Mouse (Mus musculus): ENCODE data around the gene Gm47955. TPM values are rescaled to one million over a fixed set of nuclear protein-coding genes. Genes with fewer than 3 reads are reported as not detected.
"Not testable (repeated sequence)": the region's sequence is repeated elsewhere in the genome, so short reads cannot be mapped to it uniquely, and the experiment has no call there.

Gene Gm47955
- total RNA-seq, 2 experiments from 2014 or later = not detected

DNA sequence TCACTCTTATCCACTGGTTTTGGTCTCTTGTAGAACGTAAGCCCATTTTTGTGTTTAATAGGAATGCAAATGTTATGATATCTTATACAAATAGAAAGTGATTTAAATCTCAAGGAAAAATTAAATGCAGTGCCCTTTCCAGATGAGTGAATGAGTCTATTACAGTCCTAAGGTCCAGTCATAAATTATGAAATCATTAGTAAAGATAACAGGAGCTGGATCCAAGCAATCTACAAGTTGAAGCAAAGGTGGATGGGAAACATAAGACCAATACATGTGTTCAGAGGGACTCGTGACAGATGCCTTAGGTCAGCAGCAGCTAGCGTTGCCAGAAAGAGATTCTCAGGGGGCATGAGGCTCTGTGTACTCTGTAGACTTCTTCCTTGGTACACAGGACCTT is 31.5 kb downstream of the Gm47955 start:
- no peak for ATAC-seq (replicated peaks; ENCODE audit: poor library complexity, severe bottlenecking)

DNA sequence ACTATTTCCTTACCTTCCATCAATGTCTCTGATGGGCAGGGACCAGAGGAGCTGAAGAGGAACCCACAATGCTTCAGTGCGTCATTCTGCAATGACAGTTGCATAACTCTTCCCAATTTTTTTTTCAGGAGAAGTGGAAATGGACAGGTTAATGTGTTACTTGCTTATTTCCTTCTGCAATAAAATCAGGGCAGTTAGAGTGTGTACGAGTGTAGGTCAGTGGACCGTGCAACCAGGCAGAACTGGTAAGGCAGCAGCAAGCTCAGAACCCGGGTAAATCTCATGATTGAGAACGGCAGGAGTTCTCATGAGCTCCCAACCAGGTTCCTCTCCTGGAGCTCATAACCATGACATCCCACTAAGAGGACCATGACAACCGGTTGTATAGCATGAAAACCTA is 32.0 kb downstream of the Gm47955 start:
- no peak for ATAC-seq (replicated peaks; ENCODE audit: poor library complexity, severe bottlenecking)

- no peak for ATAC-seq (replicated peaks; ENCODE audit: poor library complexity, severe bottlenecking)
These were observed 33.9 kb downstream of the Gm47955 start for GRCm38 (mm10) chr1:82993947-82994346.

GRCm38 (mm10) chr1:83000306-83000705 is 40.2 kb downstream of the Gm47955 start, which contains the start of gene Gm47959:
Gene Gm47959, plus strand, starts transcription at chr1:83000548.
- ATAC-seq (replicated peaks; ENCODE audit: poor library complexity, severe bottlenecking) = not testable (repeated sequence)

- ATAC-seq (replicated peaks; ENCODE audit: poor library complexity, severe bottlenecking) = no peak
These were observed 46.4 kb downstream of the Gm47955 start for GRCm38 (mm10) chr1:83006218-83007179.

DNA sequence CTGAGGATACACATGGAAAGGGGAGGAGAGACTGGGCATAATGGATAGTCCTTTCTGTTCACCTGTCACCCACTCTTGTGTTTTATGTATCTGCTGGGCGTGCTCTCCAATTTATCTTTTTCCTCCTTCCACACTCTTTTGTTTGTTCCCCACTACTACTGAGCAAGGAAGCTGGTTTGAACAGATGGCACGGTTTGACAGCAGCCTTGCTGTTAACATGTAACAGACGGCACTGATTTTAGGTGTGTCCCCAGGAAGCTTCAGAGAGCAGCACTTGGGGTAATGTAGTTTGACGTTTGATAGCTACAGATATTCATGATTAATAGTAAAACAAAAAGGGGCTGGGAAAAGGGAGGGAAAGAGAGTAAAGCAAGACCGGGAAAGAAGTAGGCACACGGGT is 47.4 kb downstream of the Gm47955 start:
- ATAC-seq (replicated peaks; ENCODE audit: poor library complexity, severe bottlenecking) = no peak

Other genes with a start within 250 kb of the Gm47955 start
- 83.2 and 101 TPM in 2 replicates for gene Mff, start 235.4 kb upstream of the Gm47955 start, total RNA-seq (2014; fragmentation: Nextera tagmentation)
- 119 and 121 TPM in 2 replicates for gene Mff, start 235.4 kb upstream of the Gm47955 start, total RNA-seq (2017)
- gene Tm4sf20, start 191.8 kb upstream of the Gm47955 start, total RNA-seq (2014; fragmentation: Nextera tagmentation) = not detected in 2 replicates
- gene Tm4sf20, start 191.8 kb upstream of the Gm47955 start, total RNA-seq (2017) = not detected in 2 replicates
- not detected in 2 replicates for gene Gm47791, start 189.0 kb upstream of the Gm47955 start, total RNA-seq (2014; fragmentation: Nextera tagmentation)
- not detected in 2 replicates for gene Gm47791, start 189.0 kb upstream of the Gm47955 start, total RNA-seq (2017)
- gene Agfg1, start 120.8 kb upstream of the Gm47955 start, total RNA-seq (2014; fragmentation: Nextera tagmentation) = 23.1 and 26.3 TPM in 2 replicates
- gene Agfg1, start 120.8 kb upstream of the Gm47955 start, total RNA-seq (2017) = 32.5 and 33.5 TPM in 2 replicates
- 1.5 TPM in 1 of 2 replicates, not detected in the other for gene A030005L19Rik, start 47.0 kb upstream of the Gm47955 start, total RNA-seq (2014; fragmentation: Nextera tagmentation)
- not detected in 2 replicates for gene A030005L19Rik, start 47.0 kb upstream of the Gm47955 start, total RNA-seq (2017)
- not detected in 2 replicates for gene A030014E15Rik, start 35.4 kb upstream of the Gm47955 start, total RNA-seq (2014; fragmentation: Nextera tagmentation)
- gene A030014E15Rik, start 35.4 kb upstream of the Gm47955 start, total RNA-seq (2017) = not detected in 2 replicates
- not detected in 2 replicates for gene Gm6217, start 28.9 kb upstream of the Gm47955 start, total RNA-seq (2014; fragmentation: Nextera tagmentation)
- not detected in 2 replicates for gene Gm6217, start 28.9 kb upstream of the Gm47955 start, total RNA-seq (2017)
- gene A030003K21Rik, start 16.9 kb upstream of the Gm47955 start, total RNA-seq (2014; fragmentation: Nextera tagmentation) = not detected in 2 replicates
- gene A030003K21Rik, start 16.9 kb upstream of the Gm47955 start, total RNA-seq (2017) = not detected in 2 replicates
- gene Gm7544, start 4.3 kb upstream of the Gm47955 start, total RNA-seq (2014; fragmentation: Nextera tagmentation) = not detected in 2 replicates
- not detected in 2 replicates for gene Gm7544, start 4.3 kb upstream of the Gm47955 start, total RNA-seq (2017)
- gene Gm47959, start 40.3 kb downstream of the Gm47955 start, total RNA-seq (2014; fragmentation: Nextera tagmentation) = not detected in 2 replicates
- not detected in 2 replicates for gene Gm47959, start 40.3 kb downstream of the Gm47955 start, total RNA-seq (2017)
- not detected in 2 replicates for gene Slc19a3, start 78.2 kb downstream of the Gm47955 start, total RNA-seq (2014; fragmentation: Nextera tagmentation)
- gene Slc19a3, start 78.2 kb downstream of the Gm47955 start, total RNA-seq (2017) = not detected in 2 replicates
- not detected in 2 replicates for gene Krtap28-10, start 82.2 kb downstream of the Gm47955 start, total RNA-seq (2014; fragmentation: Nextera tagmentation)
- gene Krtap28-10, start 82.2 kb downstream of the Gm47955 start, total RNA-seq (2017) = not detected in 2 replicates
- not detected in 2 replicates for gene Gm47969, start 84.6 kb downstream of the Gm47955 start, total RNA-seq (2014; fragmentation: Nextera tagmentation)
- gene Gm47969, start 84.6 kb downstream of the Gm47955 start, total RNA-seq (2017) = not detected in 2 replicates
- gene A030005K14Rik, start 99.1 kb downstream of the Gm47955 start, total RNA-seq (2014; fragmentation: Nextera tagmentation) = not detected in 2 replicates
- gene A030005K14Rik, start 99.1 kb downstream of the Gm47955 start, total RNA-seq (2017) = not detected in 2 replicates
- not detected in 2 replicates for gene Krtap28-13, start 100.6 kb downstream of the Gm47955 start, total RNA-seq (2014; fragmentation: Nextera tagmentation)
- gene Krtap28-13, start 100.6 kb downstream of the Gm47955 start, total RNA-seq (2017) = not detected in 2 replicates
- not detected in 2 replicates for gene Ccl20, start 156.5 kb downstream of the Gm47955 start, total RNA-seq (2014; fragmentation: Nextera tagmentation)
- gene Ccl20, start 156.5 kb downstream of the Gm47955 start, total RNA-seq (2017) = not detected in 2 replicates
- gene Daw1, start 199.5 kb downstream of the Gm47955 start, total RNA-seq (2014; fragmentation: Nextera tagmentation) = not detected in 2 replicates
- gene Daw1, start 199.5 kb downstream of the Gm47955 start, total RNA-seq (2017) = not detected in 2 replicates

Data from granulocyte monocyte progenitor cell, adult 5-6 weeks (primary cell).